Mouse (Mus musculus) heart, adult 2 months (tissue): ENCODE results near the gene Tex35. TPM values are rescaled to one million over a fixed set of nuclear protein-coding genes. Genes with fewer than 3 reads are reported as not detected.

ENCODE experiments used
- DNase-seq, 2 experiments: peaks; one replicate each; pipeline ENCODE4 v3.0.0; 2021
- H3K27ac ChIP-seq: fragments of 200-600 bp; 2 replicates; pipeline ENCODE4 v1.8.1; 2022
- H3K27me3 ChIP-seq: fragments of 200-500 bp; 2 replicates; pipeline ENCODE4 v1.6.1; 2012; ENCODE audit warnings: mild to moderate bottlenecking, low read length, inconsistent platforms, mixed read lengths; ENCODE audit not compliant: control insufficient read depth, insufficient read depth
- H3K36me3 ChIP-seq: fragments of 200-500 bp; 2 replicates; pipeline ENCODE4 v1.6.1; 2012; ENCODE audit warnings: low read length, inconsistent platforms; ENCODE audit not compliant: control insufficient read depth, insufficient read depth
- H3K4me1 ChIP-seq: fragments of 200-500 bp; 2 replicates; pipeline ENCODE4 v1.6.1; 2011; ENCODE audit warnings: low read length; ENCODE audit not compliant: control insufficient read depth, insufficient read depth
- H3K4me3 ChIP-seq: fragments of 200-600 bp; 2 replicates; pipeline ENCODE4 v1.8.1; 2022
- H3K79me2 ChIP-seq: fragments of 200-500 bp; replicated peaks from 2 replicates; pipeline ENCODE4 v1.6.1; 2012; ENCODE audit warnings: mild to moderate bottlenecking, inconsistent platforms, low read length, moderate library complexity, mixed read lengths; ENCODE audit not compliant: control insufficient read depth, insufficient read depth
- H3K9ac ChIP-seq: fragments of 200-500 bp; 2 replicates; pipeline ENCODE4 v1.6.1; 2012; ENCODE audit warnings: low read depth, mild to moderate bottlenecking, control low read depth, inconsistent platforms, low read length, mixed read lengths
- CTCF ChIP-seq: fragments of 200-600 bp; IDR thresholded peaks from 2 replicates; pipeline ENCODE4 v1.8.1; 2022; ENCODE audit warnings: antibody characterized with exemption, mild to moderate bottlenecking, moderate library complexity
- EP300 ChIP-seq: fragments of 200-500 bp; IDR thresholded peaks from 2 replicates; pipeline ENCODE4 v1.6.1; 2011; ENCODE audit warnings: low read depth, low read length, control low read depth; ENCODE audit not compliant: insufficient read depth
- POLR2A ChIP-seq: fragments of 200-500 bp; IDR thresholded peaks from 2 replicates; pipeline ENCODE4 v1.6.1; 2011; ENCODE audit warnings: mild to moderate bottlenecking, low read depth, low read length, control low read depth; ENCODE audit not compliant: insufficient read depth
- WGBS: fragments of 180-500 bp; shearing (Covaris S2); methylation state at CpG from one replicate; pipeline ENCODE4 v1.1.7; 2018; 5-methylcytosine and 5-hydroxymethylcytosine counted together
- intact Hi-C: fragments of 180-260 bp; cut with DNase I; formaldehyde crosslinking; loops from one replicate; pipeline ENCODE4 v1.15.1; 2025
- polyA plus RNA-seq: library from polyadenylated mRNA; depleted of rRNA; stranded (reverse); fragments of >200 nt; gene quantifications from 2 replicates; pipeline ENCODE4 v1.2.3, GENCODE M21; 2012
- total RNA-seq, 2 experiments: library from RNA; stranded (reverse); gene quantifications; 2 replicates each; pipeline ENCODE4 v1.2.3; 2021

Tex35 gene
- total and polyA plus RNA-seq, 3 experiments, result not detected

GRCm38 (mm10) chr1:157061800-157062444, 46.6 kb downstream of the Tex35 start:
- TF ChIP-seq EP300 (no peak), POLR2A (no peak), CTCF (no peak)
- DNase-seq, result no peak
- H3K4me1 ChIP-seq, result no peaks in the 10 kb centered on the region; the same call in 1 of the 2 replicates
- H3K27ac ChIP-seq, result no peak overlapping the region
- H3K9ac ChIP-seq, result no peak overlapping the region
- no peak overlapping the region for H3K4me3 ChIP-seq
- no peaks in the 10 kb centered on the region for H3K36me3 ChIP-seq
- intact Hi-C loops, result no loop called here
- no peaks in the 10 kb centered on the region for H3K27me3 ChIP-seq
- no peaks in the 10 kb centered on the region for H3K79me2 ChIP-seq
- WGBS, result 88% methylated on average over 10 of the region's 10 CpGs

GRCm38 (mm10) chr1:157061170-157061569, 47.3 kb downstream of the Tex35 start:
- intact Hi-C loops, result no loop called here
- Histone ChIP-seq H3K4me3 (no peak overlapping the region), H3K36me3 (no peaks in the 10 kb centered on the region), H3K79me2 (no peaks in the 10 kb centered on the region), H3K4me1 (no peaks in the 10 kb centered on the region; the same call in 1 of the 2 replicates), H3K27ac (no peak overlapping the region), H3K27me3 (no peaks in the 10 kb centered on the region), H3K9ac (no peak overlapping the region)
- TF ChIP-seq POLR2A, result no peak
- no peak for TF ChIP-seq CTCF
- no peak for TF ChIP-seq EP300
- WGBS, result 48% methylated on average over 3 of the region's 3 CpGs
- no peak for DNase-seq

- intact Hi-C loops, result no loop called here
- H3K4me3 ChIP-seq, result no peak overlapping the region
- 85% methylated on average over 12 of the region's 12 CpGs for WGBS
- no peaks in the 10 kb centered on the region for H3K36me3 ChIP-seq
- no peak overlapping the region for H3K27ac ChIP-seq
- H3K27me3 ChIP-seq, result no peaks in the 10 kb centered on the region
- no peak overlapping the region for H3K9ac ChIP-seq
- no peaks in the 10 kb centered on the region for H3K79me2 ChIP-seq
- DNase-seq, result no peak
- TF ChIP-seq EP300 (no peak), CTCF (no peak)
- no peaks in the 10 kb centered on the region; the same call in 1 of the 2 replicates for H3K4me1 ChIP-seq
Measured at GRCm38 (mm10) chr1:157060441-157061135, 47.9 kb downstream of the Tex35 start.

- Histone ChIP-seq H3K79me2 (no peaks in the 10 kb centered on the region), H3K9ac (no peak overlapping the region), H3K4me3 (no peak overlapping the region), H3K36me3 (no peaks in the 10 kb centered on the region), H3K27ac (no peak overlapping the region), H3K27me3 (no peaks in the 10 kb centered on the region), H3K4me1 (peaks cover 2% of the 10 kb centered on the region; the same call in 1 of the 2 replicates)
- WGBS, result 62% methylated on average over 6 of the region's 6 CpGs
- TF ChIP-seq EP300 (no peak), CTCF (no peak), POLR2A (no peak)
- intact Hi-C loops, result no loop called here
- no peak for DNase-seq
Measured at GRCm38 (mm10) chr1:157055901-157056300, 52.6 kb downstream of the Tex35 start.

- H3K79me2 ChIP-seq, result no peaks in the 10 kb centered on the region
- H3K27me3 ChIP-seq, result no peaks in the 10 kb centered on the region
- TF ChIP-seq CTCF (no peak), POLR2A (no peak), EP300 (no peak)
- H3K9ac ChIP-seq, result no peak overlapping the region
- intact Hi-C loops, result no loop called here
- H3K4me1 ChIP-seq, result peaks cover 2% of the 10 kb centered on the region; the same call in 1 of the 2 replicates
- H3K27ac ChIP-seq, result no peak overlapping the region
- DNase-seq, result no peak
- H3K4me3 ChIP-seq, result no peak overlapping the region
- WGBS, result 21% methylated on average over 11 of the region's 11 CpGs
- H3K36me3 ChIP-seq, result no peaks in the 10 kb centered on the region
Measured at GRCm38 (mm10) chr1:157055288-157055831, 53.1 kb downstream of the Tex35 start.

GRCm38 (mm10) chr1:157054659-157055058, 53.8 kb downstream of the Tex35 start:
- Histone ChIP-seq H3K4me1 (peaks cover 2% of the 10 kb centered on the region; the same call in 1 of the 2 replicates), H3K9ac (no peak overlapping the region), H3K4me3 (no peak overlapping the region), H3K27ac (no peak overlapping the region), H3K27me3 (no peaks in the 10 kb centered on the region), H3K79me2 (no peaks in the 10 kb centered on the region), H3K36me3 (no peaks in the 10 kb centered on the region)
- intact Hi-C loops, result loop anchor here (5.0 kb wide), 1 partner anchor 47 kb away; no protein-coding TSS in a partner anchor
- WGBS, result 64% methylated on average over 7 of the region's 7 CpGs
- TF ChIP-seq POLR2A (no peak), CTCF (no peak), EP300 (no peak)
- no peak for DNase-seq
